Mouse (Mus musculus): ENCODE data around the gene Dapk2.

Dapk2 gene

DNA sequence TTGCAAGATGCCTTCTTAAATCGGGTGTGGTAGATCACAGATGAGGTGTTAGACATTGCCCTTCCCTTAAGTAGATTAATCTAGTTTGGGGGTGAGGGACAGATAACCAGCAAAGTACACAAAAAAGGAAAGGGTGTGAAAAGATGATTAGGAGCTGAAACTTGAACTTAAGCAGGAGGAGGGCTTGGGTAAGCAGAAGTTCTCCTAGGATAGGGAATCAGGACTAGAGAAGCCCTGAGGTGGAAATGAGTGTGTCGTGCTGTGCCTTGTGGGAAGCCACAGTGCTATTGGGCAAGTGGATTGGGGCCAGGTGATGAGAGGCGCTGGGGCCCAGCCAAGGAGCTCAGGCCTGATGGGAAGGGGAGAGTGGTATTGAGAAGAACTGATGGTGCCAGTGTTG, 36.0 kb downstream of the Dapk2 start:
- peak in 1 of 2 experiments; percentile 47 for DNase-seq

- DNase-seq, result no peak
Measured at GRCm38 (mm10) chr9:66196561-66196960, 38.5 kb downstream of the Dapk2 start.

- peak; percentile 52 to 67 for DNase-seq
Measured at GRCm38 (mm10) chr9:66198533-66198932, 40.5 kb downstream of the Dapk2 start.

DNA sequence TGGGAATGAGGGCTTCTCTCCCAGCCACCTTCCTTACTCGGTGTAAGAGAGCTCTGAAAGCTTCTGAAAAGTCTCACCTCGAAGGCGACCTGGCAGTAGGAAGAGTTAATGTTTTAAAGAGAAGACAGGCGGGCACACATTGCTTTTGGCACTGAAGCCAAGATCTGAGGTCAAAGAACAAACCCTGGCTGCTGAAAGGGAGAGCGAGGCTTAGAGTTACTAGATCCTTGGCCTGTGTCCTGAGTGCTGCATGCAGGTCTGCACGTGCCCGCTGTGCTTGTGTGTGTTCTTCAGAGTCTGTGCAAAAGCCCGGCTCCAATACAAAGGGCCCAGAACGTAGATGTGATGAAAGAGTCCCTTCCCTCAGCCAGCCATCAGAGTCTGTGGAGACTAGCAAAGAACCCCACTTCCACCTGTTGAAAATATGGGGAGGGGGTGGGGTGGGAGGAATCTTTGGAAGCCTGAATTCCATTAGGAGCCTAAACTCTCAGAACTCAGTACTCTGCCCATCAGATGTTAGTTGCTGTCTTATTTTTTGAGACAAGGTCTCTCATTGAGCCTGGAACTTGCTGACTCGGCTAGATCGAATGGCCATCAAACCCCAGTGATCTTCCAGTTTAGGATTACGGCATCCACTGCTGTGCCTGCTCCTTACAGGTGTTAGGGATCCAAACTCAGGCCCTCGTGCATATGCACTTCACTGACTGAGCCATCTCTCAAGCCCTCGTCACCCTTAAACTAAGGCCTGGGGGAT, 41.8 kb downstream of the Dapk2 start:
- DNase-seq, result no peak

DNA sequence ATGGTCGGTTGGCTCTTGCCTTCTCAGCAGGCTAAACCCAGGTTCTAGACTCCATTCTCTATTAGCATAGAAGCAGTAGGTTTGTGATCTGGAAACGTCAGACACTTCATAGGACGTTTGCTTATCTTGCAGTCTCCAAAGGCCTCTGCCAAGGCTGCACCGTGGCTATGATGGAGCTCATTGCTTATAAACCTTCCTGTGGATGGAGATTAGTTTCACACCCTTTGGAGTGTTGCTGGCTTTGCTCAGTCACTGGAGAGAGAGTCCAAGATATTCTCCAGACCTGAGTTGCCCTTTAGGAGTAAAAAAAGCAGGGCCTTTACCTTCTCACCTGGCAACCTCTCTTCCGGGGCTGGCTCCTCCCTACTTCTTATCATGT, 42.4 kb downstream of the Dapk2 start:
- no peak for DNase-seq

- DNase-seq, result no peak
Measured at GRCm38 (mm10) chr9:66201665-66202064, 43.6 kb downstream of the Dapk2 start.

DNA sequence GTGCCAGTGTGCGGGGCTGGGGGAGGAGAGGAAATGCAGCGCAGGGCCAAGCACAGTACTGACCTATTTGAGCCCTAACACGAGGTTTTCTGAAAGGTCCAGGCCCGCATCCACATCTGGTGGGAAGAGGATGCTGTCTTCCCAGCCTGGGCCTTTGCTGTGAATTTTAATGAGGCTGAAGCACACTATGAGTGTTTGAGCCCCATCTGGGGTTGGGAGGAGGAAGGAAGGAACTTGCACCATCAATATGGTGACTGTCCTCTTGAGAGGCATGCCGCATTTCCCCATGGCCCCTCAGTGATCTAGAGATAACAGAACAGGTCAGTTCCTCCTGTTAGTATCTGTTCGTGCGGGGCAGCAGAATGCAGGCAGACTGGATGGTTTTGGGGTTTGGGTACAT, 44.4 kb downstream of the Dapk2 start:
- DNase-seq, result no peak

DNA sequence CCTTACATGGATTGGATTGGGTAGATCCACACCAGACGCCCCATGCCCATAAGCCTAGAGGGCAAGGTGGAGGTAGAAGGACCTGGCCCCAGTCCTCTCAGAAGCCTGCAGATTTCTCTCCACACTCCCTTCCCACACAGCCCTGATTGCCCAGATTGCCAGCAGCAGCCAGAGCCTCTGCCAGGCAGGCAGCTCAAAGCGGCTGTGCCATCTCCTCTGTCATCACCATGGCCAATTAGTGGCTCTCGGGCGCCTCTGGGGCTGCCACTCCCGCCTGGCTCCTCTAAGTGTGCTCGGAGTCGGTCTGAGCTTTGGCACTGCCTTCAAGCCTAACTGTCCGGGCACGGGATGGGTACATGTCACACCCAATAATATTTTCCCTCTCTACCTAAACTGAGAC, 47.7 kb downstream of the Dapk2 start:
- peak; percentile 44 to 46 for DNase-seq

- DNase-seq, result peak; percentile 75 to 78
Measured at GRCm38 (mm10) chr9:66206825-66207224, 48.8 kb downstream of the Dapk2 start.

DNA sequence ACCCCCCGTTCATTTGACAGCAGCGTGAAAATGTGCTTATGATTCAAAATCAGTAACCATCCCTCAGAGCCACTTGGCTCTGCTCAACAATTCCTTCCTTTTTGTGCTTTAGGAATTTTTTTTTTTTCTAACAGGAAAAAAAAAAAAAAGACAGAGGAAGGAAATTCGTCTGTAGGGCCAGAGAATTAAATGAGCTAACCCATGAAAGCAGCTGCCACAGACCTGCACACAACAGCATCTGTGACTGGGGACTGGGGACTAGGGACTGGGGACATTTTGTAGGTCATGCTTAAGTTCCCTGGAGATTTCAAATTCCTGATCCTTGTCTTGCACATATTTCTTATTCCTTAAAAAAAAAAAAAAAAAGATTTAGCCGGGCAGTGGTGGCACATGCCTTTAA, 53.4 kb downstream of the Dapk2 start:
- DNase-seq, result no peak

GRCm38 (mm10) chr9:66212088-66212487, 54.1 kb downstream of the Dapk2 start:
- no peak for DNase-seq

- no peak for DNase-seq
Measured at GRCm38 (mm10) chr9:66212802-66213201, 54.8 kb downstream of the Dapk2 start.

DNA sequence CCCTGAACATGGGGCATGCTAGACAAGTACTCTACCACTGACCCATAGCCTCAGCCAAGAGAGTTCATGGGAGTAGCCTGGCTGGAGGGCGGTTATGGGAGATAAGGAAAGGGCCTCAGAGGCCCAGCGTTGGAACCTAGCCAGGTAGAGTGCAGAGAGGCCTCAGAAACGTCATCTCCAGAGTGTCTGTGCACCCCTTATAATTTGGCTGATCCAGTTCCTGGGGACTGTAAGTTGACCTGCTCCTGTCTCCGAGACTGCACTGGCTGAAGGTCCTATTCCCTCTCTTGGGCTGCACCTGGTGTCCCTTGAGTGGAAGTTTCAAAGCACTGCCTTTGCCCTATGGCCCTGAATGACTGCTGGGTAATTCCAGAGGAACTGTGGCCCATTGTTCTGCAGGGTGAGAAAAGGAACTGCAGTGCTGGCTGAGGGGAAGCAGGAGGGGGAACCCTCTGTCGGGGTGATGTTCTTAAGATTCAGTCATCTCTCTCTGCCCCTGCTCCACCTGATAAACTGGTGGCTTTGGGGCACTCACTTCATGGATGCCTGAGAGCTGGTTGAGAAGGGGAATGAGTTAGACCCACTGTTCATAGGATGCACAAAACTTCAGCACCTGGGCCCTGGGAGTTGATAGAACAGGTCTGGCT, 55.5 kb downstream of the Dapk2 start:
- DNase-seq, result no peak

- DNase-seq, result no peak
Measured at GRCm38 (mm10) chr9:66215551-66215950, 57.5 kb downstream of the Dapk2 start.

DNA sequence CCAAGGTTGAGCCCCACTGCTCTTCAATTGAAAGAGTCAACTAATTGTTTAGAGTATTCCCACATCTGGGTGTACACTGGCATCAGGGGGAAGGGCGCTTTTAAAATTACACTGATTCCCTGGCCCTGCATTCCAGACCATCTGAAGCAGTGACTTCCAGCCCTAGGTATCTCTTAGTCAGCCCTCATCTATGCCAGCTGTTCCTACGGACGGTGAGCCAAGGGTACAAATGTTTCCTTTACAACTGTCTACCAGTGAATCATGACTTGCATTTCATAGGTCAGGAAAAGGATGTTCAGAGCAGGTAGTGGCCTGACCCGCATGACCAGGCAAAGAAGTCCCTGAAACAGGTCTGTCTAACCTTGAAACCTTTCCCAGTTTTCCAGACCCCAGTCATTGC, 59.9 kb downstream of the Dapk2 start:
- no peak for DNase-seq

- peak; percentile 75 to 80 for DNase-seq
Measured at GRCm38 (mm10) chr9:66218917-66219725, 61.1 kb downstream of the Dapk2 start.

DNA sequence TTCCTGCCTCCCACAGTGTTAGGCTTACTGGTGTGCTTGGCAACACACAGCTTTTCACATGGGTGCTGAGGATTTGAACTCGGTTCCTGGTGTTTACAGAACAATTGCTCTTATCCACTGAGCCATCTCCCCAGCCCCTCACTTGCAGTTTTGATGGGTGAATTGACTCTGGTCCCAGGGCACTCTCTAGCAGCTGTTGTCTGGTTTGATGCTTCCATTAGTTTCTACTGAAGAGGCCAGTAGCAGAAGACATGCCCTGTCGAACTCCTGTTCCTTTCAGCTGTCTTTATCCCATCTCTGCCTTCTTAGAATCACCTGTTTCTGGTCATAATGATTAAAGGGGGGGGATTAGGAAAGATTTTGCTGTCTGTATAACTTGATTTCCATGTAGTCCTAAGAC, 65.8 kb downstream of the Dapk2 start:
- DNase-seq, result no peak

DNA sequence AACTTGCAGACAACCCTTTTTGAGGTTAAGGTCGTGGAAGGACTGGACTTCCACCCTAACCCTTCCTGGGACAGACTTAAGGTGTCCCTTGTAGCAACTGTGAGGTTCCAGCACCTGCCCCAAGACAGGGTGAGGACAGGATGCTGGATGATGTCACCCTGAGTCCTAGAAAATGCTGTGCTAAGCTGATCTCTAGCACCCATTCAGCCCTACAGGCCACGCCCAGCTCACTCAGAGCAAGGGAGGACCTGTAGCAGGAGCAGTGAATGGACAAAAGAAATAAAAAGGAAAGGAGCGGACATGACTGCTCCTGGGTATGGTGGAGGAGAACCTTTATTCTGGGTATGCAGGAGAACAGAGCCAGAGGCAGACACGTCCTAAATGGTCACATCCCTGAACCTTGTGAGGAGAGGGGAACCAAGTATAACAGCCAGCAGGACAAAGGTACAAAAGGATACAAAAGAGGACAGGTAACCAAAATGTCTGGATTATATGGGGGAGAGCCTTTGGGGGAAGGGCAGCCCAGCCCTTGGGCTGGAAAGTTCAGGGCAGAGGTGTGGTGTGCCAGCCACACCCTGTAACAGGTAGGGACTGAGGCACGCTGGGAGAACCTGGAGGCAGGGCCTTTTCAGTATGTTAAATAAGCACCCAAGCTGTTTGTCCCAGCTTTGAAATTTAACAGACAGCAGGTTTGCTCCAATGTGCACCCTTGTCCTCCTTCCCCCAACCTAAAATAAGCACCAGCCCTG, 67.9 kb downstream of the Dapk2 start:
- no peak for DNase-seq

GRCm38 (mm10) chr9:66228456-66229151, 70.6 kb downstream of the Dapk2 start:
- DNase-seq, result no peak

DNA sequence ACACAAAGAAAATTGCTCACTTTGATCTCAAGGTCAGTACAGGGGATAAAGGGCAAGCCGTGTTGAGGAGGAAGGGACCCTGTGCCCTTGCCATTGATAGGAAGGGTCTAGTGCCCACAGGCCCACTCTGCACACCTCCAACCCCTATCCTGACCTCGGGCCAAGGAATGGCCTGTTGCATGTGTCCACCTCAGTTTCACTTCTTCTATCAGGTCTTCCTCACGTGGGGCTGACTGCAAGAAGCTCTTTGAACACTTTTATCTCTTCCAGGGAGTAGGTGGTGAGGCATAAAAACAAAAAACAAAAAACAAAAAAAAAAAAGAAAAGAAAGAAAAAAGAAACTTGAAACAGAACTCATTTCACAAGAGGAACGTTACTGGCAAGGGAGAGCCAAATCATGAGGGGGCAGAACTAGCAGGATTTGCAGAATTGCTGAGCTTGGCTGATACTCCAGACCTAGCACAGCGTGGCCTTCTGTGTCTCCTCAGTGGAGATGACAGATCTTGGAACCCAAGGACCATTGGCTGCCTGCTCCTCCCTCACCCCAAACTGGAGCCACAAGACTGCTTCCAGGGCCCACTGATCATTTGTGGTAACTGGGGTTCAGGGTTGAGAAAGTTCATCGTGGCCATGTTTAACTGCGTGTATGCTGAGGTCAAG, 73.9 kb downstream of the Dapk2 start:
- DNase-seq, result peak; percentile 21 to 43

DNA sequence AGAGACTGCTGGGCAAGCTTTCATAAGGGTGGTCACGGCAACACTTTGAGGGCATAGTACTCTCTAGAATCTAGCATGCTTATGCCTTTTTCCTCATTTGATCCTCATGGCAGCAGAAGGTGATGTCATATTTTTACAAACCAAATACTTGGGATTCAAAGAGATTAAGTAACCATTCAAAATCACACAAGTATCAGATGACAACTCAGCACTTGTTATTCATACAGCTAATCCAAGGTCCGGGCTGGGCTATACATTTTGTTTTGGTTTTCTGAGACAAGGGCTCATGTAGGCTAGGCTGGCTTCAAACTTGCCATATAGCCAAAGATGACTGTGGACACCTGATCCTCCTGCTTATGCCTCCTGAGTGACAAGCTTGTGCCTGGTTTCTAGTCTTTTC, 78.6 kb downstream of the Dapk2 start:
- DNase-seq, result no peak

GRCm38 (mm10) chr9:66237742-66238141, 79.7 kb downstream of the Dapk2 start:
- no peak for DNase-seq

Measured in cerebellum, postnatal 25 days (tissue).